Mouse (Mus musculus) MEL (cell line): ENCODE data around the gene Ptx4. TPM values are rescaled to one million over a fixed set of nuclear protein-coding genes. Genes with fewer than 3 reads are reported as not detected.

Source experiments
- DNase-seq: peaks from one replicate; pipeline ENCODE4 v3.0.0; 2011; ENCODE audit warnings: low read depth, low spot score
- H3K27ac ChIP-seq: 2 replicates; pipeline ENCODE4 v1.5.1; 2012; ENCODE audit warnings: low read depth, mild to moderate bottlenecking, control low read depth, low read length, moderate library complexity; ENCODE audit not compliant: control insufficient read depth
- H3K27me3 ChIP-seq, 2 experiments: fragments of 150-350 bp in 1 of 2; sonication (generic) in 1 of 2; 2 replicates each; pipeline ENCODE4 v1.6.1; 2012; ENCODE audit warnings: low read length in 2 of 2, mild to moderate bottlenecking in 2 of 2, improper control_type of control experiment in 1 of 2, moderate library complexity in 1 of 2; ENCODE audit not compliant: insufficient read depth in 2 of 2, control insufficient read depth in 1 of 2
- H3K36me3 ChIP-seq, 2 experiments: 2 replicates each; pipeline ENCODE4 v1.6.1; 2012 to 2014; ENCODE audit warnings: low read length in 2 of 2, improper control_type of control experiment in 1 of 2, inconsistent platforms in 1 of 2, mild to moderate bottlenecking in 1 of 2; ENCODE audit not compliant: insufficient read depth in 2 of 2, control insufficient read depth in 1 of 2
- H3K4me1 ChIP-seq, 2 experiments: fragments of 150-350 bp in 1 of 2; sonication (generic) in 1 of 2; 2 replicates each; pipeline ENCODE4 v1.6.1; 2012; ENCODE audit warnings: low read length in 2 of 2, improper control_type of control experiment in 1 of 2, mild to moderate bottlenecking in 1 of 2; ENCODE audit not compliant: insufficient read depth in 2 of 2, control insufficient read depth in 1 of 2
- H3K4me3 ChIP-seq, 2 experiments: fragments of 150-350 bp in 1 of 2; sonication (generic) in 1 of 2; 2 replicates each; pipeline ENCODE4 v1.5.1; 2012; ENCODE audit warnings: low read depth in 2 of 2, low read length in 2 of 2, mild to moderate bottlenecking in 2 of 2, moderate library complexity in 2 of 2, control low read depth in 1 of 2, improper control_type of control experiment in 1 of 2; ENCODE audit not compliant: control insufficient read depth in 1 of 2, insufficient read depth in 1 of 2
- H3K79me2 ChIP-seq: 2 replicates; pipeline ENCODE4 v1.6.1; 2012; ENCODE audit warnings: mild to moderate bottlenecking, low read length, moderate library complexity; ENCODE audit not compliant: control insufficient read depth, poor library complexity, insufficient read depth
- H3K9ac ChIP-seq: 2 replicates; pipeline ENCODE4 v1.6.1; 2012; ENCODE audit warnings: low read depth, mild to moderate bottlenecking, control low read depth, low read length, moderate library complexity; ENCODE audit not compliant: control insufficient read depth, poor library complexity, severe bottlenecking
- H3K9me3 ChIP-seq: fragments of 150-350 bp; sonication (generic); replicated peaks from 2 replicates; pipeline ENCODE4 v1.6.1; 2012; ENCODE audit warnings: mild to moderate bottlenecking, low read length, improper control_type of control experiment, moderate library complexity; ENCODE audit not compliant: insufficient read depth
- BHLHE40 ChIP-seq: IDR thresholded peaks from 2 replicates; pipeline ENCODE4 v1.6.1; 2012; ENCODE audit warnings: low read depth, mild to moderate bottlenecking, inconsistent platforms, low read length, improper control_type of control experiment, borderline replicate concordance
- CHD1 ChIP-seq: IDR thresholded peaks from 2 replicates; pipeline ENCODE4 v1.6.1; 2012; ENCODE audit warnings: low read depth, mild to moderate bottlenecking, inconsistent platforms, low read length, improper control_type of control experiment
- CHD2 ChIP-seq: IDR thresholded peaks from 2 replicates; pipeline ENCODE4 v1.6.1; 2011; ENCODE audit warnings: low read length, improper control_type of control experiment
- CTCF ChIP-seq, 3 experiments: IDR thresholded peaks in 2 of 3; conservative IDR thresholded peaks in 1 of 3; 2 replicates each; pipeline ENCODE4 v1.5.1; 2011 to 2012; ENCODE audit warnings: low read length in 3 of 3, low read depth in 2 of 3, mild to moderate bottlenecking in 2 of 3, improper control_type of control experiment in 1 of 3, inconsistent platforms in 1 of 3, mixed read lengths in 1 of 3, moderate library complexity in 1 of 3; ENCODE audit not compliant: control insufficient read depth in 1 of 3, insufficient read depth in 1 of 3, poor library complexity in 1 of 3, severe bottlenecking in 1 of 3
- E2F4 ChIP-seq: IDR thresholded peaks from 2 replicates; pipeline ENCODE4 v1.6.1; 2011; ENCODE audit warnings: low read depth, low read length, improper control_type of control experiment, borderline replicate concordance
- ELF1 ChIP-seq: IDR thresholded peaks from 2 replicates; pipeline ENCODE4 v1.6.1; 2014; ENCODE audit warnings: low read depth, mild to moderate bottlenecking, inconsistent platforms, low read length, improper control_type of control experiment, moderate library complexity
- EP300 ChIP-seq, 2 experiments: IDR thresholded peaks; 2 replicates each; pipeline ENCODE4 v1.6.1; 2011; ENCODE audit warnings: improper control_type of control experiment in 2 of 2, low read length in 2 of 2, low read depth in 1 of 2, mild to moderate bottlenecking in 1 of 2
- ETS1 ChIP-seq: IDR thresholded peaks from 2 replicates; pipeline ENCODE4 v1.6.1; 2012; ENCODE audit warnings: low read depth, mild to moderate bottlenecking, inconsistent platforms, low read length, improper control_type of control experiment, moderate library complexity
- GABPA ChIP-seq: IDR thresholded peaks from 2 replicates; pipeline ENCODE4 v1.6.1; 2012; ENCODE audit warnings: low read depth, mild to moderate bottlenecking, inconsistent platforms, low read length, improper control_type of control experiment, moderate library complexity
- GATA1 ChIP-seq: IDR thresholded peaks from 2 replicates; pipeline ENCODE4 v1.6.1; 2011; ENCODE audit warnings: low read depth, low read length, improper control_type of control experiment
- HCFC1 ChIP-seq: IDR thresholded peaks from 2 replicates; pipeline ENCODE4 v1.6.1; 2012; ENCODE audit warnings: low read depth, mild to moderate bottlenecking, inconsistent platforms, low read length, improper control_type of control experiment, moderate library complexity
- JUND ChIP-seq: IDR thresholded peaks from 2 replicates; pipeline ENCODE4 v1.6.1; 2011; ENCODE audit warnings: low read depth, mild to moderate bottlenecking, improper control_type of control experiment, low read length
- KAT2A ChIP-seq: conservative IDR thresholded peaks from 2 replicates; pipeline ENCODE4 v1.6.1; 2012; ENCODE audit warnings: low read depth, low read length, improper control_type of control experiment, inconsistent platforms
- MAX ChIP-seq: IDR thresholded peaks from 2 replicates; pipeline ENCODE4 v1.6.1; 2011; ENCODE audit warnings: low read length, improper control_type of control experiment
- MXI1 ChIP-seq: IDR thresholded peaks from 2 replicates; pipeline ENCODE4 v1.6.1; 2011; ENCODE audit warnings: mild to moderate bottlenecking, low read depth, low read length, improper control_type of control experiment
- MYB ChIP-seq: IDR thresholded peaks from 2 replicates; pipeline ENCODE4 v1.6.1; 2011; ENCODE audit warnings: mild to moderate bottlenecking, low read depth, low read length, improper control_type of control experiment
- MYC ChIP-seq: IDR thresholded peaks from 2 replicates; pipeline ENCODE4 v1.6.1; 2011; ENCODE audit warnings: low read depth, mild to moderate bottlenecking, low read length, improper control_type of control experiment, moderate library complexity
- NELFE ChIP-seq: IDR thresholded peaks from 2 replicates; pipeline ENCODE4 v1.6.1; 2011; ENCODE audit warnings: low read depth, low read length, improper control_type of control experiment
- NRF1 ChIP-seq: IDR thresholded peaks from 2 replicates; pipeline ENCODE4 v1.6.1; 2014; ENCODE audit warnings: low read depth, mild to moderate bottlenecking, inconsistent platforms, low read length, improper control_type of control experiment, moderate library complexity; ENCODE audit not compliant: poor library complexity, insufficient read depth, severe bottlenecking
- POLR2AphosphoS2 ChIP-seq: IDR thresholded peaks from 2 replicates; pipeline ENCODE4 v1.6.1; 2011; ENCODE audit warnings: low read length, improper control_type of control experiment
- POLR2AphosphoS5 ChIP-seq: IDR thresholded peaks from 2 replicates; pipeline ENCODE4 v1.6.1; 2012; ENCODE audit warnings: low read depth, borderline replicate concordance, mild to moderate bottlenecking, inconsistent platforms, low read length, moderate library complexity, mixed read lengths
- RAD21 ChIP-seq: IDR thresholded peaks from 2 replicates; pipeline ENCODE4 v1.6.1; 2011; ENCODE audit warnings: mild to moderate bottlenecking, low read depth, low read length, improper control_type of control experiment
- RCOR1 ChIP-seq: IDR thresholded peaks from 2 replicates; pipeline ENCODE4 v1.6.1; 2012; ENCODE audit warnings: low read depth, mild to moderate bottlenecking, inconsistent platforms, low read length, improper control_type of control experiment
- SIN3A ChIP-seq: IDR thresholded peaks from 2 replicates; pipeline ENCODE4 v1.6.1; 2012; ENCODE audit warnings: low read length, improper control_type of control experiment, inconsistent platforms
- SMC3 ChIP-seq: IDR thresholded peaks from 2 replicates; pipeline ENCODE4 v1.6.1; 2011; ENCODE audit warnings: low read depth, low read length, improper control_type of control experiment
- TAL1 ChIP-seq: IDR thresholded peaks from 2 replicates; pipeline ENCODE4 v1.6.1; 2012; ENCODE audit warnings: mild to moderate bottlenecking, inconsistent platforms, low read length, moderate library complexity, mixed read lengths
- TBP ChIP-seq: IDR thresholded peaks from 2 replicates; pipeline ENCODE4 v1.8.0; 2011; ENCODE audit warnings: low read depth, low read length, improper control_type of control experiment
- TCF12 ChIP-seq: IDR thresholded peaks from 2 replicates; pipeline ENCODE4 v1.6.1; 2014; ENCODE audit warnings: low read depth, mild to moderate bottlenecking, inconsistent platforms, low read length, improper control_type of control experiment, moderate library complexity
- UBTF ChIP-seq: IDR thresholded peaks from 2 replicates; pipeline ENCODE4 v1.6.1; 2012; ENCODE audit warnings: low read depth, mild to moderate bottlenecking, inconsistent platforms, low read length, improper control_type of control experiment, moderate library complexity, borderline replicate concordance; ENCODE audit not compliant: insufficient read depth
- USF1 ChIP-seq: IDR thresholded peaks from 2 replicates; pipeline ENCODE4 v1.6.1; 2014; ENCODE audit warnings: low read depth, mild to moderate bottlenecking, inconsistent platforms, low read length, improper control_type of control experiment, moderate library complexity
- USF2 ChIP-seq, 2 experiments: IDR thresholded peaks; 2 replicates each; pipeline ENCODE4 v1.6.1; 2011 to 2012; ENCODE audit warnings: improper control_type of control experiment in 2 of 2, low read length in 2 of 2, borderline replicate concordance in 1 of 2, inconsistent platforms in 1 of 2, low read depth in 1 of 2, mild to moderate bottlenecking in 1 of 2; ENCODE audit not compliant: insufficient read depth in 1 of 2
- ZC3H11A ChIP-seq: IDR thresholded peaks from 2 replicates; pipeline ENCODE4 v1.6.1; 2012; ENCODE audit warnings: low read depth, mild to moderate bottlenecking, inconsistent platforms, low read length, improper control_type of control experiment
- ZNF384 ChIP-seq: IDR thresholded peaks from 2 replicates; pipeline ENCODE4 v1.6.1; 2012; ENCODE audit warnings: low read depth, mild to moderate bottlenecking, inconsistent platforms, low read length, improper control_type of control experiment
- polyA plus RNA-seq, 2 experiments: library from polyadenylated mRNA; stranded (reverse) in 1 of 2; unstranded in 1 of 2; fragments of >175 nt in 1 of 2; fragments of >200 nt in 1 of 2; gene quantifications; 2 replicates each; pipeline versions ENCODE4 v1.2.1 to v1.2.4; 2012; ENCODE audit warnings: low replicate concordance in 2 of 2, low read depth in 1 of 2; ENCODE audit not compliant: insufficient read length in 2 of 2, insufficient read depth in 1 of 2, missing spikeins in 1 of 2
- total RNA-seq: library from RNA; depleted of rRNA; stranded (reverse); fragments of 300-350 nt; gene quantifications from 2 replicates; pipeline ENCODE4 v1.2.3, GENCODE M21; 2012

Gene Ptx4
- total and polyA plus RNA-seq, 3 experiments, result not detected

DNA sequence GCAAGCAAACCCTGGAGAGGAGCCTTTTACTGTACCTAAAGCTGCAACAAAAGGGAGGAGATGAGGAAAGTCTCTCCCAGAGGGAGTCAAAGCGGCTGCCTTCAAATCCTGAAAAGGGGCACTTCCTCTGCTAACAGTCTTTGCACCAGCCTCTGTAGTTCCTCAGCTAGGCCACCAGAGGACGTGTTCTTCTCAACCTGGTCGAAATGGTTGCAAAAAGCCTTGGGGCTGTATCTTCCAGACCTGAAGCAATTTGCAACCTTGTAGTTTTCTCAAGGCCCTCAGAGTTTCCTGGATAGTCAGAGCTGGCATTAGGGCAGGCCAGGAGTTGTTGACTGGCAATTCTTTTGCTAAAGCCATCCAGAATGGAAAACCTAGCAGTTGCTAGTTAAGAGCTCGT, 3.3 kb upstream of the Ptx4 start (continued):
- TF ChIP-seq USF1 (no peak), EP300 (IDR thresholded peaks at IDR 0.05; ENCODE audit: low read depth in 1 of 2, low read length in 2 of 2) (no peak), NELFE (no peak), E2F4 (no peak), NRF1 (no peak), SMC3 (peak; percentile 95), RCOR1 (no peak)

DNA sequence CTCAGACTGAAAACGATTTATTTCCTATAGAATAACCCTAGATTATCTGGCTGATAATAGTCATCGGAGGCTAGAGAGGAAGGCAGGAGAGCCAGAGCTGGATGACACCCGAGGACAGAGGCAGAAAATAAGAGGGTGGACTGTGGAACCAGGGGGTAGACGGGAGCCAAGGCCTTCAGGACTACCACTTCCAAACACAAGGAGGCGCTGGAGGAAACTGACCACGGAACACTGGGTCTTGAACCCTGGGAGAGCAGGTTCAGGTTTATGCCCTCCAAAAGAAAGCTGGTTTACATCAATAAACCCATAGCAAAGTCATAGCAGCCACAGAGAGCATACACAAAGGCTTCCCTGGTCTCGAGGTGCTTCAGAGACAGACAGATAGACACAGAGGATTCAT, 3.4 kb downstream of the Ptx4 start:
- peak; percentile 47 for DNase-seq
- H3K27me3 ChIP-seq, result peaks cover 0 to 11% of the 10 kb centered on the region in 2 experiments; a peak in 3 of 4 replicates
- no peak overlapping the region for H3K27ac ChIP-seq
- no peak for TF ChIP-seq ZNF384
- TF ChIP-seq NELFE, result no peak
- no peak for TF ChIP-seq GATA1
- TF ChIP-seq USF1, result no peak
- TF ChIP-seq POLR2AphosphoS5, result no peak
- no peak for TF ChIP-seq CHD1
- TF ChIP-seq ETS1, result no peak
- no peak for TF ChIP-seq MAX
- TF ChIP-seq HCFC1, result no peak
- peak; percentile 68 for TF ChIP-seq SMC3
- no peak for TF ChIP-seq BHLHE40
- no peak for TF ChIP-seq ELF1
- TF ChIP-seq TBP, result no peak
- TF ChIP-seq UBTF, result no peak
- TF ChIP-seq MXI1, result no peak
- no peak for TF ChIP-seq JUND
- no peak for TF ChIP-seq E2F4
- TF ChIP-seq RAD21, result peak; percentile 31
- no peak for TF ChIP-seq MYC
- TF ChIP-seq SIN3A, result no peak
- peak; percentile 37 for TF ChIP-seq ZC3H11A
- TF ChIP-seq CTCF (IDR thresholded peaks at IDR 0.05 in 2 of 3, conservative IDR thresholded peaks at IDR 0.05 in 1 of 3; ENCODE audit: control insufficient read depth in 1 of 3, insufficient read depth in 1 of 3, low read depth in 2 of 3, low read length in 3 of 3, poor library complexity in 1 of 3, severe bottlenecking in 1 of 3), result peak; percentile 62 to 67 (median 64)
- TF ChIP-seq KAT2A, result no peak
- TF ChIP-seq TAL1, result no peak
- TF ChIP-seq MYB, result no peak
- TF ChIP-seq TCF12, result no peak
- no peak for TF ChIP-seq USF2 (IDR thresholded peaks at IDR 0.05; ENCODE audit: borderline replicate concordance in 1 of 2, insufficient read depth in 1 of 2, low read depth in 1 of 2, low read length in 2 of 2)
- no peak for TF ChIP-seq GABPA
- TF ChIP-seq POLR2AphosphoS2, result no peak
- TF ChIP-seq CHD2, result no peak
- TF ChIP-seq, all 39 proteins: peak for 4
- H3K4me3 ChIP-seq, result no peak overlapping the region
- no peaks in the 10 kb centered on the region for H3K9me3 ChIP-seq
- no peaks in the 10 kb centered on the region for H3K79me2 ChIP-seq
- H3K36me3 ChIP-seq, result no peaks in the 10 kb centered on the region
- peaks cover 0 to 4% of the 10 kb centered on the region in 2 experiments; a peak in 3 of 4 replicates for H3K4me1 ChIP-seq
- no peak overlapping the region for H3K9ac ChIP-seq
